Mouse (Mus musculus) ES-E14 (cell line): ENCODE results near the gene Palm3.

Experiments used
- CHD2 ChIP-seq: IDR thresholded peaks from 2 replicates; pipeline ENCODE4 v1.6.1; 2014; ENCODE audit warnings: mild to moderate bottlenecking, low read depth, low read length, inconsistent platforms
- HCFC1 ChIP-seq: IDR thresholded peaks from 2 replicates; pipeline ENCODE4 v1.6.1; 2012; ENCODE audit warnings: low read length, inconsistent platforms, borderline replicate concordance; ENCODE audit not compliant: insufficient read depth
- MAFK ChIP-seq: IDR thresholded peaks from 2 replicates; pipeline ENCODE4 v1.6.1; 2014; ENCODE audit warnings: mild to moderate bottlenecking, low read depth, low read length, inconsistent platforms; ENCODE audit not compliant: insufficient read depth
- ZC3H11A ChIP-seq: IDR thresholded peaks from 2 replicates; pipeline ENCODE4 v1.6.1; 2012; ENCODE audit warnings: low read depth, mild to moderate bottlenecking, inconsistent platforms, low read length, borderline replicate concordance
- ZNF384 ChIP-seq: IDR thresholded peaks from 2 replicates; pipeline ENCODE4 v1.6.1; 2012; ENCODE audit warnings: low read depth, low read length, inconsistent platforms

- TF ChIP-seq ZC3H11A (no peak), CHD2 (no peak), ZNF384 (no peak), MAFK (no peak), HCFC1 (no peak)
These were observed 43.8 kb downstream of the Palm3 start, which contains the start of gene Gm10643 for GRCm38 (mm10) chr8:84065037-84065436.
